Mouse (Mus musculus) spleen, adult 10 weeks (tissue): ENCODE results near the gene Gm3005. TPM values are rescaled to one million over a fixed set of nuclear protein-coding genes. Genes with fewer than 3 reads are reported as not detected.

Source experiments
- polyA plus RNA-seq: library from polyadenylated mRNA; stranded (reverse); fragments of 350-450 nt; fragmentation: Illumina TruSeq; extraction: RNeasy Lipid Tissue Mini Kit (QIAGEN cat#74804); gene quantifications from one replicate; pipeline ENCODE4 v1.2.3, GENCODE M21; 2015; ENCODE audit warnings: low replicate concordance; ENCODE audit not compliant: insufficient read depth

The Gm3005 gene
- polyA plus RNA-seq = 0.47 TPM

DNA sequence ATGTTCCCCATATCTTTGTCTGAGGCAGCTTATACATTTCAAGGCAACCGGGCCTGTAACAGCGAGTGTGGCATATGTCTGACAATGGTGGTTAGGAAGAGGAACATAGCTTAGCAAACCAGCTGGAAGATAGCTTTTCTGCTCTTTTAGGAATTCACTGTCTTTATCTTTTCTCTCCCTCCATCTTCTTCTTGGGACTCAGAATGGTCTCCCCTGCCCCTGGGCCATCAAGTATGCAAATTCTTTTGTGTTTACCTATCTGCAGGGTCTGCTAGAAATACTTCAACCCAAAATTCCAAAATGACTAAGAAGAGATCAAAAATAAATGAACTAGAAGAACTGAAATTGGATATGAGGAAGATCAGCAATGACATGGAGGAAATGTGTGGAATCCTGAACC lies at the start of gene Gm3005:
Gene Gm3005, plus strand, starts transcription at position 301 of the 400 bp plus-strand sequence.

DNA sequence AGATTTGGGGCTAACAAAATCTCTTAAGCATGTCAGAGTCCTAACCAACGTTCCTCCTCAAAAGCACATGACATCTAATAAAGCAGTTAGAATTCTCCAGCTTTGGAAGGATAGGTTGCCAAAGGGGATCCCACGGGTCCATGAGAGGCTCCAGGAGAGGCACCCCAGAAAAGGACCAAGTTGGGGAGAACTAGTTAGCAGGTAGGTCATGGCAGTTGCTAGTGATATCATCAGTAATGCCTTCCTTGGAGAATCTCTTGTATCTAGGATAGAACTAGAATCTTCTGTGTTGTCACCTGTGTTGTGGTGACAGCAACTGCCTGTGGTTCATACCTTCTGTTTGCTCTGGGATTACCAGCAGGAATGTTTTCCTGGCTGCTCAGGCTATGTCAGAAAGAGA lies 33.1 kb upstream of the Gm3005 start, which contains the start of gene Gm10413:
Gene Gm10413, plus strand, starts transcription at position 301 of the 400 bp plus-strand sequence.

GRCm38 (mm10) chr14:3412314-3412713 lies 15.6 kb upstream of the Gm3005 start, which contains the start of gene Gm10409:
Gene Gm10409 (plus strand): TSS chr14:3412614.

GRCm38 (mm10) chr14:3449079-3449478 lies 21.2 kb downstream of the Gm3005 start, which contains the start of gene Gm10408:
Gene Gm10408 (plus strand): TSS chr14:3449379.

DNA sequence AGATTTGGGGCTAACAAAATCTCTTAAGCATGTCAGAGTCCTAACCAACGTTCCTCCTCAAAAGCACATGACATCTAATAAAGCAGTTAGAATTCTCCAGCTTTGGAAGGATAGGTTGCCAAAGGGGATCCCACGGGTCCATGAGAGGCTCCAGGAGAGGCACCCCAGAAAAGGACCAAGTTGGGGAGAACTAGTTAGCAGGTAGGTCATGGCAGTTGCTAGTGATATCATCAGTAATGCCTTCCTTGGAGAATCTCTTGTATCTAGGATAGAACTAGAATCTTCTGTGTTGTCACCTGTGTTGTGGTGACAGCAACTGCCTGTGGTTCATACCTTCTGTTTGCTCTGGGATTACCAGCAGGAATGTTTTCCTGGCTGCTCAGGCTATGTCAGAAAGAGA lies 206.3 kb downstream of the Gm3005 start, which contains the start of gene Gm3012:
Gene Gm3012, plus strand, starts transcription at position 301 of the 400 bp plus-strand sequence.

Other genes with a start within 250 kb of the Gm3005 start
- not detected for gene Gm5795, start 239.8 kb upstream of the Gm3005 start, polyA plus RNA-seq
- gene D830030K20Rik, start 219.6 kb upstream of the Gm3005 start, polyA plus RNA-seq = 1.3 TPM
- not detected for gene Gm2956, start 95.5 kb upstream of the Gm3005 start, polyA plus RNA-seq
- not detected for gene Gm10413, start 33.0 kb upstream of the Gm3005 start, polyA plus RNA-seq
- gene Gm10409, start 15.5 kb upstream of the Gm3005 start, polyA plus RNA-seq = 0.17 TPM
- gene Gm10408, start 21.3 kb downstream of the Gm3005 start, polyA plus RNA-seq = not detected
- gene Gm3012, start 206.4 kb downstream of the Gm3005 start, polyA plus RNA-seq = not detected
- gene Gm3020, start 223.9 kb downstream of the Gm3005 start, polyA plus RNA-seq = 0.17 TPM